Mouse (Mus musculus): Measurements from ENCODE around the gene Ifna6. TPM values are rescaled to one million over a fixed set of nuclear protein-coding genes. Genes with fewer than 3 reads are reported as not detected.

Gene Ifna6
- total and polyA plus RNA-seq, 3 experiments = not detected

- Histone ChIP-seq H3K4me1 (ENCODE audit: control insufficient read depth in 1 of 2, insufficient read depth in 2 of 2, low read length in 2 of 2) (peaks cover 15 to 20% of the 10 kb centered on the region in 2 experiments), H3K9ac (ENCODE audit: control insufficient read depth, low read depth, low read length, poor library complexity, severe bottlenecking) (no peak overlapping the region)
- DNase-seq (ENCODE audit: low read depth, low spot score) = no peak
Measured at GRCm38 (mm10) chr4:88876520-88876919, 49.3 kb downstream of the Ifna6 start.

More at GRCm38 (mm10) chr4:88876520-88876919, 49.3 kb downstream of the Ifna6 start:
- no peaks in the 10 kb centered on the region; a peak in 1 of 4 replicates for H3K27me3 ChIP-seq (ENCODE audit: control insufficient read depth in 1 of 2, insufficient read depth in 2 of 2, low read length in 2 of 2)
- TF ChIP-seq TCF12 (IDR thresholded peaks at IDR 0.05; ENCODE audit: low read depth, low read length) (no peak), HCFC1 (IDR thresholded peaks at IDR 0.05; ENCODE audit: low read depth, low read length) (no peak), NRF1 (IDR thresholded peaks at IDR 0.05; ENCODE audit: insufficient read depth, low read depth, low read length, poor library complexity, severe bottlenecking) (no peak), GATA1 (IDR thresholded peaks at IDR 0.05; ENCODE audit: low read depth, low read length) (no peak), TBP (IDR thresholded peaks at IDR 0.05; ENCODE audit: low read depth, low read length) (no peak), POLR2AphosphoS2 (IDR thresholded peaks at IDR 0.05; ENCODE audit: low read length) (no peak), MEF2A (IDR thresholded peaks at IDR 0.05; ENCODE audit: extremely low read depth, insufficient replicate concordance, low read depth, low read length, poor library complexity, severe bottlenecking) (no peak), MYB (IDR thresholded peaks at IDR 0.05; ENCODE audit: low read depth, low read length) (no peak), MAX (IDR thresholded peaks at IDR 0.05; ENCODE audit: low read length) (no peak), ZC3H11A (IDR thresholded peaks at IDR 0.05; ENCODE audit: low read depth, low read length) (no peak), JUND (IDR thresholded peaks at IDR 0.05; ENCODE audit: low read depth, low read length) (no peak), POLR2AphosphoS5 (IDR thresholded peaks at IDR 0.05; ENCODE audit: borderline replicate concordance, low read depth, low read length) (no peak), MXI1 (IDR thresholded peaks at IDR 0.05; ENCODE audit: low read depth, low read length) (no peak), ETS1 (IDR thresholded peaks at IDR 0.05; ENCODE audit: low read depth, low read length) (no peak), MAFK (IDR thresholded peaks at IDR 0.05; ENCODE audit: borderline replicate concordance, low read depth, low read length) (no peak), USF2 (IDR thresholded peaks at IDR 0.05; ENCODE audit: borderline replicate concordance in 1 of 2, insufficient read depth in 1 of 2, low read depth in 1 of 2, low read length in 2 of 2) (no peak), RCOR1 (IDR thresholded peaks at IDR 0.05; ENCODE audit: low read depth, low read length) (no peak)
- no peak overlapping the region for H3K27ac ChIP-seq (ENCODE audit: control insufficient read depth, low read depth, low read length)
- H3K4me3 ChIP-seq (ENCODE audit: control insufficient read depth in 1 of 2, insufficient read depth in 1 of 2, low read depth in 2 of 2, low read length in 2 of 2) = no peak overlapping the region
- no peaks in the 10 kb centered on the region for H3K79me2 ChIP-seq (ENCODE audit: control insufficient read depth, insufficient read depth, low read length, poor library complexity)
- H3K9me3 ChIP-seq (replicated peaks; ENCODE audit: insufficient read depth, low read length) = no peaks in the 10 kb centered on the region
- peaks cover 0 to 15% of the 10 kb centered on the region in 2 experiments; a peak in 2 of 4 replicates for H3K36me3 ChIP-seq (ENCODE audit: control insufficient read depth in 1 of 2, insufficient read depth in 2 of 2, low read length in 2 of 2)

Other genes with a start within 250 kb of the Ifna6 start
- gene Ifna9, start 235.0 kb upstream of the Ifna6 start, total RNA-seq (2012; rRNA removed) = not detected in 2 replicates
- not detected for gene Ifna9, start 235.0 kb upstream of the Ifna6 start, polyA plus RNA-seq (2012; ENCODE audit: insufficient read depth in 1 of 2, insufficient read length in 2 of 2, low read depth in 1 of 2, low replicate concordance in 2 of 2, missing spikeins in 1 of 2)
- not detected in 2 replicates for gene Ifna12, start 224.0 kb upstream of the Ifna6 start, total RNA-seq (2012; rRNA removed)
- gene Ifna12, start 224.0 kb upstream of the Ifna6 start, polyA plus RNA-seq (2012; ENCODE audit: insufficient read depth in 1 of 2, insufficient read length in 2 of 2, low read depth in 1 of 2, low replicate concordance in 2 of 2, missing spikeins in 1 of 2) = not detected
- gene C87499, start 193.0 kb upstream of the Ifna6 start, total RNA-seq (2012; rRNA removed) = not detected in 2 replicates
- gene C87499, start 193.0 kb upstream of the Ifna6 start, polyA plus RNA-seq (2012; ENCODE audit: insufficient read depth in 1 of 2, insufficient read length in 2 of 2, low read depth in 1 of 2, low replicate concordance in 2 of 2, missing spikeins in 1 of 2) = not detected
- not detected in 2 replicates for gene Ifna13, start 183.0 kb upstream of the Ifna6 start, total RNA-seq (2012; rRNA removed)
- gene Ifna13, start 183.0 kb upstream of the Ifna6 start, polyA plus RNA-seq (2012; ENCODE audit: insufficient read depth in 1 of 2, insufficient read length in 2 of 2, low read depth in 1 of 2, low replicate concordance in 2 of 2, missing spikeins in 1 of 2) = not detected
- gene Ifna16, start 150.5 kb upstream of the Ifna6 start, total RNA-seq (2012; rRNA removed) = not detected in 2 replicates
- not detected for gene Ifna16, start 150.5 kb upstream of the Ifna6 start, polyA plus RNA-seq (2012; ENCODE audit: insufficient read depth in 1 of 2, insufficient read length in 2 of 2, low read depth in 1 of 2, low replicate concordance in 2 of 2, missing spikeins in 1 of 2)
- gene Ifna2, start 143.5 kb upstream of the Ifna6 start, total RNA-seq (2012; rRNA removed) = not detected in 2 replicates
- not detected for gene Ifna2, start 143.5 kb upstream of the Ifna6 start, polyA plus RNA-seq (2012; ENCODE audit: insufficient read depth in 1 of 2, insufficient read length in 2 of 2, low read depth in 1 of 2, low replicate concordance in 2 of 2, missing spikeins in 1 of 2)
- gene Ifnab, start 136.1 kb upstream of the Ifna6 start, total RNA-seq (2012; rRNA removed) = not detected in 2 replicates
- not detected for gene Ifnab, start 136.1 kb upstream of the Ifna6 start, polyA plus RNA-seq (2012; ENCODE audit: insufficient read depth in 1 of 2, insufficient read length in 2 of 2, low read depth in 1 of 2, low replicate concordance in 2 of 2, missing spikeins in 1 of 2)
- gene Gm26566, start 105.6 kb upstream of the Ifna6 start, total RNA-seq (2012; rRNA removed) = 7.8 and 9.8 TPM in 2 replicates
- under 1 TPM in 1 of 2 experiments, not detected in 1; 0.40 TPM for gene Gm26566, start 105.6 kb upstream of the Ifna6 start, polyA plus RNA-seq (2012; ENCODE audit: insufficient read depth in 1 of 2, insufficient read length in 2 of 2, low read depth in 1 of 2, low replicate concordance in 2 of 2, missing spikeins in 1 of 2)
- 33.9 and 35.1 TPM in 2 replicates for gene Klhl9, start 105.0 kb upstream of the Ifna6 start, total RNA-seq (2012; rRNA removed)
- 10 to 100 TPM; 16.6 to 69.5 TPM for gene Klhl9, start 105.0 kb upstream of the Ifna6 start, polyA plus RNA-seq (2012; ENCODE audit: insufficient read depth in 1 of 2, insufficient read length in 2 of 2, low read depth in 1 of 2, low replicate concordance in 2 of 2, missing spikeins in 1 of 2)
- gene Gm13271, start 72.5 kb upstream of the Ifna6 start, total RNA-seq (2012; rRNA removed) = not detected in 2 replicates
- gene Gm13271, start 72.5 kb upstream of the Ifna6 start, polyA plus RNA-seq (2012; ENCODE audit: insufficient read depth in 1 of 2, insufficient read length in 2 of 2, low read depth in 1 of 2, low replicate concordance in 2 of 2, missing spikeins in 1 of 2) = not detected
- not detected in 2 replicates for gene Gm13283, start 67.3 kb upstream of the Ifna6 start, total RNA-seq (2012; rRNA removed)
- gene Gm13283, start 67.3 kb upstream of the Ifna6 start, polyA plus RNA-seq (2012; ENCODE audit: insufficient read depth in 1 of 2, insufficient read length in 2 of 2, low read depth in 1 of 2, low replicate concordance in 2 of 2, missing spikeins in 1 of 2) = not detected
- not detected in 2 replicates for gene Gm13290, start 53.6 kb upstream of the Ifna6 start, total RNA-seq (2012; rRNA removed)
- gene Gm13290, start 53.6 kb upstream of the Ifna6 start, polyA plus RNA-seq (2012; ENCODE audit: insufficient read depth in 1 of 2, insufficient read length in 2 of 2, low read depth in 1 of 2, low replicate concordance in 2 of 2, missing spikeins in 1 of 2) = under 1 TPM in 1 of 2 experiments, not detected in 1; 0.29 TPM
- not detected in 2 replicates for gene Gm13289, start 50.5 kb upstream of the Ifna6 start, total RNA-seq (2012; rRNA removed)
- gene Gm13289, start 50.5 kb upstream of the Ifna6 start, polyA plus RNA-seq (2012; ENCODE audit: insufficient read depth in 1 of 2, insufficient read length in 2 of 2, low read depth in 1 of 2, low replicate concordance in 2 of 2, missing spikeins in 1 of 2) = not detected
- gene Gm13272, start 47.6 kb upstream of the Ifna6 start, total RNA-seq (2012; rRNA removed) = not detected in 2 replicates
- not detected for gene Gm13272, start 47.6 kb upstream of the Ifna6 start, polyA plus RNA-seq (2012; ENCODE audit: insufficient read depth in 1 of 2, insufficient read length in 2 of 2, low read depth in 1 of 2, low replicate concordance in 2 of 2, missing spikeins in 1 of 2)
- not detected in 2 replicates for gene Ifnz, start 45.3 kb upstream of the Ifna6 start, total RNA-seq (2012; rRNA removed)
- under 1 TPM in 1 of 2 experiments, not detected in 1; 0.11 TPM for gene Ifnz, start 45.3 kb upstream of the Ifna6 start, polyA plus RNA-seq (2012; ENCODE audit: insufficient read depth in 1 of 2, insufficient read length in 2 of 2, low read depth in 1 of 2, low replicate concordance in 2 of 2, missing spikeins in 1 of 2)
- not detected in 2 replicates for gene Gm13276, start 41.7 kb upstream of the Ifna6 start, total RNA-seq (2012; rRNA removed)
- gene Gm13276, start 41.7 kb upstream of the Ifna6 start, polyA plus RNA-seq (2012; ENCODE audit: insufficient read depth in 1 of 2, insufficient read length in 2 of 2, low read depth in 1 of 2, low replicate concordance in 2 of 2, missing spikeins in 1 of 2) = not detected
- gene Gm13277, start 38.8 kb upstream of the Ifna6 start, total RNA-seq (2012; rRNA removed) = not detected in 2 replicates
- not detected for gene Gm13277, start 38.8 kb upstream of the Ifna6 start, polyA plus RNA-seq (2012; ENCODE audit: insufficient read depth in 1 of 2, insufficient read length in 2 of 2, low read depth in 1 of 2, low replicate concordance in 2 of 2, missing spikeins in 1 of 2)
- not detected in 2 replicates for gene Gm13278, start 35.9 kb upstream of the Ifna6 start, total RNA-seq (2012; rRNA removed)
- gene Gm13278, start 35.9 kb upstream of the Ifna6 start, polyA plus RNA-seq (2012; ENCODE audit: insufficient read depth in 1 of 2, insufficient read length in 2 of 2, low read depth in 1 of 2, low replicate concordance in 2 of 2, missing spikeins in 1 of 2) = not detected
- not detected in 2 replicates for gene Gm13275, start 32.9 kb upstream of the Ifna6 start, total RNA-seq (2012; rRNA removed)
- gene Gm13275, start 32.9 kb upstream of the Ifna6 start, polyA plus RNA-seq (2012; ENCODE audit: insufficient read depth in 1 of 2, insufficient read length in 2 of 2, low read depth in 1 of 2, low replicate concordance in 2 of 2, missing spikeins in 1 of 2) = under 1 TPM in 1 of 2 experiments, not detected in 1; 0.52 TPM
- not detected in 2 replicates for gene Gm13279, start 30.0 kb upstream of the Ifna6 start, total RNA-seq (2012; rRNA removed)
- not detected for gene Gm13279, start 30.0 kb upstream of the Ifna6 start, polyA plus RNA-seq (2012; ENCODE audit: insufficient read depth in 1 of 2, insufficient read length in 2 of 2, low read depth in 1 of 2, low replicate concordance in 2 of 2, missing spikeins in 1 of 2)
- 0.10 TPM in 1 of 2 replicates, not detected in the other for gene Gm13285, start 27.8 kb upstream of the Ifna6 start, total RNA-seq (2012; rRNA removed)
- under 1 TPM in 1 of 2 experiments, not detected in 1; 0.14 TPM for gene Gm13285, start 27.8 kb upstream of the Ifna6 start, polyA plus RNA-seq (2012; ENCODE audit: insufficient read depth in 1 of 2, insufficient read length in 2 of 2, low read depth in 1 of 2, low replicate concordance in 2 of 2, missing spikeins in 1 of 2)
- not detected in 2 replicates for gene Gm13287, start 24.2 kb upstream of the Ifna6 start, total RNA-seq (2012; rRNA removed)
- gene Gm13287, start 24.2 kb upstream of the Ifna6 start, polyA plus RNA-seq (2012; ENCODE audit: insufficient read depth in 1 of 2, insufficient read length in 2 of 2, low read depth in 1 of 2, low replicate concordance in 2 of 2, missing spikeins in 1 of 2) = not detected
- gene Gm13288, start 21.9 kb upstream of the Ifna6 start, total RNA-seq (2012; rRNA removed) = not detected in 2 replicates
- gene Gm13288, start 21.9 kb upstream of the Ifna6 start, polyA plus RNA-seq (2012; ENCODE audit: insufficient read depth in 1 of 2, insufficient read length in 2 of 2, low read depth in 1 of 2, low replicate concordance in 2 of 2, missing spikeins in 1 of 2) = not detected
- not detected in 2 replicates for gene Ifna7, start 11.2 kb upstream of the Ifna6 start, total RNA-seq (2012; rRNA removed)
- gene Ifna7, start 11.2 kb upstream of the Ifna6 start, polyA plus RNA-seq (2012; ENCODE audit: insufficient read depth in 1 of 2, insufficient read length in 2 of 2, low read depth in 1 of 2, low replicate concordance in 2 of 2, missing spikeins in 1 of 2) = not detected
- not detected in 2 replicates for gene Ifna11, start 7.5 kb upstream of the Ifna6 start, total RNA-seq (2012; rRNA removed)
- gene Ifna11, start 7.5 kb upstream of the Ifna6 start, polyA plus RNA-seq (2012; ENCODE audit: insufficient read depth in 1 of 2, insufficient read length in 2 of 2, low read depth in 1 of 2, low replicate concordance in 2 of 2, missing spikeins in 1 of 2) = not detected
- not detected in 2 replicates for gene Ifna5, start 8.1 kb downstream of the Ifna6 start, total RNA-seq (2012; rRNA removed)
- not detected for gene Ifna5, start 8.1 kb downstream of the Ifna6 start, polyA plus RNA-seq (2012; ENCODE audit: insufficient read depth in 1 of 2, insufficient read length in 2 of 2, low read depth in 1 of 2, low replicate concordance in 2 of 2, missing spikeins in 1 of 2)
- not detected in 2 replicates for gene Ifna4, start 14.4 kb downstream of the Ifna6 start, total RNA-seq (2012; rRNA removed)
- not detected for gene Ifna4, start 14.4 kb downstream of the Ifna6 start, polyA plus RNA-seq (2012; ENCODE audit: insufficient read depth in 1 of 2, insufficient read length in 2 of 2, low read depth in 1 of 2, low replicate concordance in 2 of 2, missing spikeins in 1 of 2)
- gene Ifna1, start 22.7 kb downstream of the Ifna6 start, total RNA-seq (2012; rRNA removed) = not detected in 2 replicates
- not detected for gene Ifna1, start 22.7 kb downstream of the Ifna6 start, polyA plus RNA-seq (2012; ENCODE audit: insufficient read depth in 1 of 2, insufficient read length in 2 of 2, low read depth in 1 of 2, low replicate concordance in 2 of 2, missing spikeins in 1 of 2)
- gene Ifne, start 52.8 kb downstream of the Ifna6 start, total RNA-seq (2012; rRNA removed) = not detected in 2 replicates
- not detected for gene Ifne, start 52.8 kb downstream of the Ifna6 start, polyA plus RNA-seq (2012; ENCODE audit: insufficient read depth in 1 of 2, insufficient read length in 2 of 2, low read depth in 1 of 2, low replicate concordance in 2 of 2, missing spikeins in 1 of 2)

Measured in MEL (cell line).